Mouse (Mus musculus): Measurements from ENCODE around the gene Sptbn4.

- TF ChIP-seq CTCF (IDR thresholded peaks at IDR 0.05; ENCODE audit: extremely low read depth, insufficient read depth, insufficient read length, insufficient replicate concordance), result no peak
- TF ChIP-seq POLR2A (IDR thresholded peaks at IDR 0.05; ENCODE audit: low read depth, low read length), result no peak
These were observed 89.9 kb downstream of the Sptbn4 start for GRCm38 (mm10) chr7:27357595-27357978.

All from spleen, adult 2 months (tissue).